Comparison of ENCODE assay signal across 29 mouse cellular contexts in genomic region chr3:6683679-6684078, GRCm38 (mm10).
DNase-seq lines count a peak whose midpoint lies in the region; ATAC-seq lines count a peak whose summit lies in the region.
"Had no signal": no experiment of that assay in that cellular context is flagged by ENCODE, and none has a peak within 500 bp of the region (broad histone marks: within the 10 kb centered on the region; RNA-seq: fewer than 3 reads in every experiment).

No protein-coding gene starts in this region.

- H3K4me2 ChIP-seq in forebrain, embryonic 12.5 days, result no peak overlapping the region
- no peak overlapping the region for H3K4me2 ChIP-seq in forebrain, embryonic 16.5 days (ENCODE audit: low read length)
- no peak overlapping the region for H3K4me2 ChIP-seq in midbrain, embryonic 11.5 days
- no peak overlapping the region for H3K4me2 ChIP-seq in midbrain, embryonic 13.5 days (replicated peaks)
- no peak overlapping the region for H3K4me2 ChIP-seq in liver, embryonic 11.5 days
- H3K4me2 ChIP-seq: embryonic facial prominence, embryonic 12.5 days; limb, embryonic 13.5 days; liver, embryonic 12.5 days; stomach, embryonic 15.5 days had no signal

- no peak for DNase-seq in midbrain, embryonic 11.5 days (ENCODE audit: low spot score, missing footprints)
- no peak for DNase-seq in midbrain, embryonic 10.5 days (ENCODE audit: low spot score)
- no peak for DNase-seq in liver, embryonic 11.5 days (ENCODE audit: low spot score)
- no peak for DNase-seq in spleen, adult 12 weeks (ENCODE audit: low spot score)
- DNase-seq: adrenal gland, adult 2 months; cerebellum, adult 9-11 months; embryo, embryonic 11 days; gastrocnemius, postnatal 10 days; heart, postnatal 14 days; kidney, adult 8-10 months; kidney, postnatal 4 days; lung, adult 18-20 months; lung, postnatal 4 days; retina, postnatal 1 day; right cerebral cortex, postnatal 14 days; thymus, postnatal 14 days had no signal

- 53% methylated on average over 2 of the region's 2 CpGs for WGBS in forebrain, embryonic 12.5 days
- 51% methylated on average over 2 of the region's 2 CpGs for WGBS in forebrain, embryonic 16.5 days
- WGBS in midbrain, embryonic 11.5 days, result 63% methylated on average over 2 of the region's 2 CpGs
- WGBS in midbrain, embryonic 10.5 days, result 74% methylated on average over 2 of the region's 2 CpGs
- 32% methylated on average over 2 of the region's 2 CpGs for WGBS in midbrain, embryonic 13.5 days
- WGBS in liver, embryonic 11.5 days, result 59% methylated on average over 2 of the region's 2 CpGs

- H3K9ac ChIP-seq in forebrain, embryonic 12.5 days, result no peak overlapping the region
- H3K9ac ChIP-seq in forebrain, embryonic 16.5 days (replicated peaks; ENCODE audit: low read depth, low read length), result no peak overlapping the region
- H3K9ac ChIP-seq in midbrain, embryonic 11.5 days (ENCODE audit: low read length), result no peak overlapping the region
- H3K9ac ChIP-seq in midbrain, embryonic 13.5 days (replicated peaks), result no peak overlapping the region
- no peak overlapping the region for H3K9ac ChIP-seq in liver, embryonic 11.5 days (ENCODE audit: low read depth, low read length)
- H3K9ac ChIP-seq: embryonic facial prominence, embryonic 12.5 days; limb, embryonic 13.5 days; liver, embryonic 12.5 days; stomach, embryonic 15.5 days had no signal

- H3K27me3 ChIP-seq in forebrain, embryonic 12.5 days, result no peaks in the 10 kb centered on the region
- H3K27me3 ChIP-seq in forebrain, embryonic 16.5 days (replicated peaks; ENCODE audit: control insufficient read depth, insufficient read depth, low read length), result no peaks in the 10 kb centered on the region
- no peaks in the 10 kb centered on the region for H3K27me3 ChIP-seq in midbrain, embryonic 11.5 days (ENCODE audit: control insufficient read depth, insufficient read depth, low read length)
- H3K27me3 ChIP-seq in midbrain, embryonic 10.5 days (ENCODE audit: low read depth, poor library complexity, severe bottlenecking), result no peaks in the 10 kb centered on the region
- no peaks in the 10 kb centered on the region for H3K27me3 ChIP-seq in midbrain, embryonic 13.5 days
- no peaks in the 10 kb centered on the region for H3K27me3 ChIP-seq in liver, embryonic 11.5 days (replicated peaks; ENCODE audit: control insufficient read depth, insufficient read depth, low read length)
- H3K27me3 ChIP-seq: CH12.LX; embryonic facial prominence, embryonic 12.5 days; limb, embryonic 13.5 days; liver, embryonic 12.5 days; megakaryocyte, embryonic 14.5 days; stomach, embryonic 15.5 days had no signal

- H3K4me3 ChIP-seq in forebrain, embryonic 12.5 days (replicated peaks), result no peak overlapping the region
- no peak overlapping the region for H3K4me3 ChIP-seq in forebrain, embryonic 16.5 days (replicated peaks; ENCODE audit: low read length)
- no peak overlapping the region for H3K4me3 ChIP-seq in midbrain, embryonic 11.5 days (ENCODE audit: low read depth, low read length)
- no peak overlapping the region for H3K4me3 ChIP-seq in midbrain, embryonic 10.5 days
- H3K4me3 ChIP-seq in midbrain, embryonic 13.5 days (replicated peaks), result no peak overlapping the region
- no peak overlapping the region for H3K4me3 ChIP-seq in liver, embryonic 11.5 days (ENCODE audit: low read depth, low read length)
- H3K4me3 ChIP-seq: embryonic facial prominence, embryonic 12.5 days; limb, embryonic 13.5 days; liver, embryonic 12.5 days; megakaryocyte, embryonic 14.5 days; stomach, embryonic 15.5 days had no signal

- no peaks in the 10 kb centered on the region for H3K36me3 ChIP-seq in forebrain, embryonic 12.5 days (replicated peaks)
- no peaks in the 10 kb centered on the region for H3K36me3 ChIP-seq in forebrain, embryonic 16.5 days (ENCODE audit: control insufficient read depth, insufficient read depth)
- H3K36me3 ChIP-seq in midbrain, embryonic 11.5 days (ENCODE audit: control insufficient read depth, insufficient read depth, low read length), result no peaks in the 10 kb centered on the region
- no peaks in the 10 kb centered on the region for H3K36me3 ChIP-seq in midbrain, embryonic 10.5 days
- H3K36me3 ChIP-seq in midbrain, embryonic 13.5 days, result no peaks in the 10 kb centered on the region
- H3K36me3 ChIP-seq in liver, embryonic 11.5 days (ENCODE audit: control insufficient read depth, insufficient read depth, low read length), result no peaks in the 10 kb centered on the region
- H3K36me3 ChIP-seq: embryonic facial prominence, embryonic 12.5 days; limb, embryonic 13.5 days; liver, embryonic 12.5 days; stomach, embryonic 15.5 days had no signal

- no peaks in the 10 kb centered on the region for H3K4me1 ChIP-seq in forebrain, embryonic 12.5 days
- no peaks in the 10 kb centered on the region for H3K4me1 ChIP-seq in forebrain, embryonic 16.5 days (replicated peaks; ENCODE audit: control insufficient read depth, insufficient read depth, low read length)
- H3K4me1 ChIP-seq in midbrain, embryonic 11.5 days (ENCODE audit: control insufficient read depth, insufficient read depth, low read length), result no peaks in the 10 kb centered on the region
- no peaks in the 10 kb centered on the region for H3K4me1 ChIP-seq in midbrain, embryonic 10.5 days
- H3K4me1 ChIP-seq in midbrain, embryonic 13.5 days (replicated peaks), result no peaks in the 10 kb centered on the region
- no peaks in the 10 kb centered on the region for H3K4me1 ChIP-seq in liver, embryonic 11.5 days (replicated peaks; ENCODE audit: control insufficient read depth, insufficient read depth, low read length)
- H3K4me1 ChIP-seq: embryonic facial prominence, embryonic 12.5 days; limb, embryonic 13.5 days; liver, embryonic 12.5 days; megakaryocyte, embryonic 14.5 days; stomach, embryonic 15.5 days had no signal

- 0 out of 2 replicates have a peak, but pooled peaks have one; percentile 33 for ATAC-seq in forebrain, embryonic 12.5 days (ENCODE audit: low FRiP score)
- ATAC-seq in forebrain, embryonic 16.5 days, result no peak
- ATAC-seq in midbrain, embryonic 11.5 days (ENCODE audit: low FRiP score), result peak; percentile 44; the same call in 1 of the 2 replicates
- peak; percentile 50; the same call in 1 of the 2 replicates for ATAC-seq in midbrain, embryonic 13.5 days
- ATAC-seq in liver, embryonic 11.5 days (replicated peaks; ENCODE audit: low FRiP score), result no peak
- ATAC-seq: activated CD4-positive, CD25-positive, alpha-beta regulatory T cell, adult 4 months; intestine, embryonic 16.5 days; liver, embryonic 12.5 days; lung, postnatal 0 days had no signal

- H3K27ac ChIP-seq in forebrain, embryonic 12.5 days, result no peak overlapping the region
- no peak overlapping the region for H3K27ac ChIP-seq in forebrain, embryonic 16.5 days (ENCODE audit: low read length)
- H3K27ac ChIP-seq in midbrain, embryonic 11.5 days (ENCODE audit: low read depth, low read length), result no peak overlapping the region
- H3K27ac ChIP-seq in midbrain, embryonic 10.5 days (replicated peaks), result no peak overlapping the region
- peak overlapping the region; percentile 53; the same call in 1 of the 2 replicates for H3K27ac ChIP-seq in midbrain, embryonic 13.5 days
- no peak overlapping the region for H3K27ac ChIP-seq in liver, embryonic 11.5 days (ENCODE audit: low read depth, low read length)
- H3K27ac ChIP-seq: embryonic facial prominence, embryonic 12.5 days; kidney, postnatal 0 days; limb, embryonic 13.5 days; liver, embryonic 12.5 days; stomach, embryonic 15.5 days had no signal

- H3K9me3 ChIP-seq in forebrain, embryonic 12.5 days, result no peaks in the 10 kb centered on the region
- H3K9me3 ChIP-seq in forebrain, embryonic 16.5 days (ENCODE audit: control insufficient read depth, low read length), result no peaks in the 10 kb centered on the region
- H3K9me3 ChIP-seq in midbrain, embryonic 11.5 days (ENCODE audit: control insufficient read depth, low read length), result no peaks in the 10 kb centered on the region
- H3K9me3 ChIP-seq in midbrain, embryonic 10.5 days (replicated peaks), result no peaks in the 10 kb centered on the region
- no peaks in the 10 kb centered on the region for H3K9me3 ChIP-seq in midbrain, embryonic 13.5 days
- no peaks in the 10 kb centered on the region for H3K9me3 ChIP-seq in liver, embryonic 11.5 days (ENCODE audit: control insufficient read depth, low read length)
- H3K9me3 ChIP-seq: embryonic facial prominence, embryonic 12.5 days; limb, embryonic 13.5 days; liver, embryonic 12.5 days; megakaryocyte, embryonic 14.5 days; stomach, embryonic 15.5 days had no signal

Comparison
In these comparisons a context has a peak if more than half of its experiments do, and no peak if none do; other contexts are left out.
1. ATAC-seq: peak in forebrain, embryonic 12.5 days (single experiment), midbrain, embryonic 11.5 days (single experiment) and midbrain, embryonic 13.5 days (single experiment); none in forebrain, embryonic 16.5 days (single experiment) and liver, embryonic 11.5 days (single experiment).